Mouse (Mus musculus) olfactory bulb, adult 2 months (tissue): ENCODE measurements at regions not wholly inside any gene's neighbourhood (a gene's known extent, or its start where the extent isn't known, plus 50 kb on each side); places are given as distances from the start of the nearest gene placed in this dataset.

Experiments used
- CTCF ChIP-seq: fragments of 200-500 bp; IDR thresholded peaks from 2 replicates; pipeline ENCODE4 v1.5.1; 2012; ENCODE audit warnings: low read depth, mild to moderate bottlenecking, low read length, moderate library complexity; ENCODE audit not compliant: insufficient read depth
- POLR2A ChIP-seq: fragments of 200-500 bp; IDR thresholded peaks from 2 replicates; pipeline ENCODE4 v1.6.1; 2012; ENCODE audit warnings: mild to moderate bottlenecking, low read depth, low read length, moderate library complexity; ENCODE audit not compliant: insufficient read depth

- TF ChIP-seq CTCF (no peak), POLR2A (no peak)
These were observed 198.6 kb upstream of the Dkk2 start for GRCm38 (mm10) chr3:131886470-131886869.
